Mouse (Mus musculus) forebrain, embryonic 14.5 days (tissue): Measurements from ENCODE around the gene Olfr980. TPM values are rescaled to one million over a fixed set of nuclear protein-coding genes. Genes with fewer than 3 reads are reported as not detected.
"Not testable (repeated sequence)": the region's sequence is repeated elsewhere in the genome, so short reads cannot be mapped to it uniquely, and the experiment has no call there.

Experiments used
- ATAC-seq: fragments of 200-750 bp; cut with Nextera tagmentation; 2 replicates; pipeline ENCODE4 v1.8.0; 2017; ENCODE audit warnings: mild to moderate bottlenecking, moderate library complexity
- DNase-seq: peaks from one replicate; pipeline ENCODE4 v3.0.0-alpha.2; 2015; ENCODE audit warnings: low spot score
- H3K27ac ChIP-seq: fragments of 300-500 bp; sonication (generic); 2 replicates; pipeline ENCODE4 v1.5.1; 2014; ENCODE audit warnings: low read depth, mild to moderate bottlenecking, control low read depth, low read length, moderate library complexity
- H3K27me3 ChIP-seq: fragments of 300-500 bp; sonication (generic); replicated peaks from 2 replicates; pipeline ENCODE4 v1.6.1; 2014; ENCODE audit warnings: low read length, control low read depth, mixed read lengths; ENCODE audit not compliant: control insufficient read depth, insufficient read depth
- H3K36me3 ChIP-seq: fragments of 300-500 bp; sonication (generic); 2 replicates; pipeline ENCODE4 v1.6.1; 2014; ENCODE audit warnings: low read length, control low read depth; ENCODE audit not compliant: control insufficient read depth, insufficient read depth
- H3K4me1 ChIP-seq: fragments of 300-500 bp; sonication (generic); 2 replicates; pipeline ENCODE4 v1.6.1; 2014; ENCODE audit warnings: antibody characterized with exemption, low read length, control low read depth; ENCODE audit not compliant: control insufficient read depth, insufficient read depth
- H3K4me2 ChIP-seq: fragments of 300-500 bp; sonication (generic); 2 replicates; pipeline ENCODE4 v1.6.1; 2014; ENCODE audit warnings: mild to moderate bottlenecking, control low read depth, low read length
- H3K4me3 ChIP-seq: fragments of 300-500 bp; sonication (generic); 2 replicates; pipeline ENCODE4 v1.5.1; 2014; ENCODE audit warnings: low read depth, low read length, control low read depth
- H3K9ac ChIP-seq: fragments of 300-500 bp; sonication (generic); 2 replicates; pipeline ENCODE4 v1.6.1; 2014; ENCODE audit warnings: mild to moderate bottlenecking, low read length, control low read depth, moderate library complexity
- H3K9me3 ChIP-seq: fragments of 300-500 bp; sonication (generic); replicated peaks from 2 replicates; pipeline ENCODE4 v1.6.1; 2016; ENCODE audit warnings: low read length, control low read depth, mixed read lengths; ENCODE audit not compliant: control insufficient read depth
- whole genome bisulfite sequencing: fragments of 180-500 bp; shearing (Covaris S2); extraction: QIAGEN DNeasy Blood & Tissue Kit; methylation state at CpG from one replicate; pipeline ENCODE4 v1.1.7; 2014; 5-methylcytosine and 5-hydroxymethylcytosine counted together
- polyA plus RNA-seq: library from polyadenylated mRNA; unstranded; fragments of >200 nt; fragmentation: Nextera tagmentation; extraction: Ambion mirVana; gene quantifications from 2 replicates; pipeline ENCODE4 v1.2.1, GENCODE M21; 2014

Gene Olfr980
- polyA plus RNA-seq: not detected in 2 replicates

DNA sequence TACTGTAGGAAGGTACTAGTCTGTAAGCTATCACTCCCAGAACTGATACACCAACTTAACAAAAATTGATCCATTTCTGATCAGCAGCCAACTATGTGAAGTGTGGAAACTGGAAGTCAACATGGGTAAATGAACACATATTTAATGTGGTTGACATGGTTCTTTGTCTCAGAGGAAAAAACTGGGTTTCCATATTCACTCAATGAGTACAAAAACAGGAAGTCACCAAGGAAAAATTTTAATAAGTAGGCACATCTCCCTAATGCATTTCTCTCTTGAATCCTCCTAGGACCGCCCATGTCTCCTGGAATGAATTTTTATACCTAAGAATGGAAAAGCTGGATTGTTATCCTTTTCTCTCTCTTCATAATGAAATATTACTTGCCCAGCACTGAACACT is at the start of gene Olfr980:
TSS of gene Olfr980 (minus strand) at position 101 of the 400 bp plus-strand sequence.
- no peak for ATAC-seq
- no peak for DNase-seq
- Histone ChIP-seq H3K9me3 (no peaks in the 10 kb centered on the region), H3K36me3 (no peaks in the 10 kb centered on the region), H3K4me1 (no peaks in the 10 kb centered on the region), H3K27ac (no peak within 1 kb of the TSS), H3K4me3 (no peak within 1 kb of the TSS), H3K27me3 (no peaks in the 10 kb centered on the region), H3K9ac (no peak within 1 kb of the TSS), H3K4me2 (no peak within 1 kb of the TSS)
- WGBS: 86% methylated on average over 1 of the region's 1 CpGs

DNA sequence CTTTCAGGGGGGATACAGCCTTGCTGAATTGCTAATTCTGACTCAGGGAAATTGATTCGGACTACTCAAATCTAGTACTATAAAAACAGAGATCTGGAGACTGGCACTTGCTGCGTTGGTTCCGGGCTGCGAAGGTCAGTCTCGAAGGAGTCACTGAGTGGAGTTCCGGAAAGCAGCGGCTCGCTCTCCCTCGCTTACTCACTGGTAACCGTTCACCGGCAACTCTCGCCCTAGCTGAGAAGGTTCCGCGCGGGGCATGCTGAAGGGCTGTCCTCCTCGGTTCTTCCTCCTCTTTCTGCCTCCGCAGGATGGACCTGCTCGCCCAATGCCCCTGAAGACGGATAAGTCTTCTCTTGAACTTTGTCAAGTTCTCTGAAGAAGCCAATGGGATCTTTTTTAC is 40.8 kb upstream of the Olfr980 start:
- no peak overlapping the region for H3K4me3 ChIP-seq
- no peaks in the 10 kb centered on the region for H3K36me3 ChIP-seq
- H3K27ac ChIP-seq: no peak overlapping the region
- H3K9ac ChIP-seq: no peak overlapping the region
- no peak for ATAC-seq
- DNase-seq: no peak
- no peaks in the 10 kb centered on the region for H3K4me1 ChIP-seq
- no peaks in the 10 kb centered on the region for H3K9me3 ChIP-seq
- no peaks in the 10 kb centered on the region for H3K27me3 ChIP-seq
- no peak overlapping the region for H3K4me2 ChIP-seq
- WGBS: 95% methylated on average over 19 of the region's 19 CpGs

DNA sequence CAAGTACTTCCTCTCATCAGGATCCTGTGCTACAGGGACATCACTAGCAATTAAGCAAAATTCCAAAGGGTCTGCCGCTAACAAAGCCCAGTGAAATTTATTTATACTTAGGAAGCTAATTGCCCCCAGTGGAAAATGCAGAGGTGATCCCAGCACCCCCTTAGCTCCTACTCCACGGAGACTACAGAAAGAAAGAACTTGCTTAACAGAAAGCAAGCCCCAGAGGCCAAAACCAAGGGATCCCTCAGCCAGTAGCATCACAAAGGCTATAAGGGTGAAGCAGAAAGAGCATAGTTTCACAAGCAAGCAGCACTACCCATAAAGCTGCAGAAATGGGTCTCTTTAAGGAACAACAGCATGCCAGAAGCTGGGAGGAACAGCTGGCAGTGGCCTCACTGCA is 11.8 kb upstream of the Olfr980 start, which contains the start of gene Olfr981:
TSS of gene Olfr981 (plus strand) at position 301 of the 400 bp plus-strand sequence.
- Histone ChIP-seq H3K9ac (no peak within 1 kb of the TSS), H3K27me3 (no peaks in the 10 kb centered on the region), H3K36me3 (no peaks in the 10 kb centered on the region), H3K9me3 (no peaks in the 10 kb centered on the region), H3K4me2 (no peak within 1 kb of the TSS), H3K4me1 (no peaks in the 10 kb centered on the region), H3K4me3 (no peak within 1 kb of the TSS), H3K27ac (no peak within 1 kb of the TSS)
- ATAC-seq (no peak), DNase-seq (no peak)
- WGBS: 62% methylated on average over 2 of the region's 2 CpGs

DNA sequence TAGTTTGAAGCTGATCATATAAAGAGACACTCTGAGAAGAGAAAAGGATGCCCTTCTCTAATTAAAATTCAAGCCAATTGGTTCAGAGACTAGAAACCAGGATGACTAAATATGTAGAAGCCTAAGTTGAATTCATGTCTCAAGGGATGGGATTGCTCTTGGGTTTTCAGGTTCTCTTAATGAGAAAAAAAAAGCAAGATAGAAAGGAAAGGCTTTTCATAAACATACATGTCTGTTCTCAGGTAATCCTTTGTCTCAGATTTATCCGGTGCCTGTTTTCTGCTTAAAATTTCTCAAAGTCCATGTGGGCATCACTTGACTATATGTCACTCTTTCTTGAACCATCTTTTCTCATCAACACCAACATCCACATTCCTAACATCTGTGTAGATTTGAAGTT is 6.0 kb downstream of the Olfr980 start, which contains the start of gene Olfr979:
TSS of gene Olfr979 (minus strand) at position 101 of the 400 bp plus-strand sequence.
- no peaks in the 10 kb centered on the region for H3K4me1 ChIP-seq
- 96% methylated on average over 1 of the region's 1 CpGs for WGBS
- ATAC-seq (no peak), DNase-seq (no peak)
- no peaks in the 10 kb centered on the region for H3K27me3 ChIP-seq
- no peak within 1 kb of the TSS for H3K27ac ChIP-seq
- H3K9me3 ChIP-seq: no peaks in the 10 kb centered on the region
- no peak within 1 kb of the TSS for H3K4me3 ChIP-seq
- no peak within 1 kb of the TSS for H3K4me2 ChIP-seq
- H3K36me3 ChIP-seq: no peaks in the 10 kb centered on the region
- H3K9ac ChIP-seq: no peak within 1 kb of the TSS

DNA sequence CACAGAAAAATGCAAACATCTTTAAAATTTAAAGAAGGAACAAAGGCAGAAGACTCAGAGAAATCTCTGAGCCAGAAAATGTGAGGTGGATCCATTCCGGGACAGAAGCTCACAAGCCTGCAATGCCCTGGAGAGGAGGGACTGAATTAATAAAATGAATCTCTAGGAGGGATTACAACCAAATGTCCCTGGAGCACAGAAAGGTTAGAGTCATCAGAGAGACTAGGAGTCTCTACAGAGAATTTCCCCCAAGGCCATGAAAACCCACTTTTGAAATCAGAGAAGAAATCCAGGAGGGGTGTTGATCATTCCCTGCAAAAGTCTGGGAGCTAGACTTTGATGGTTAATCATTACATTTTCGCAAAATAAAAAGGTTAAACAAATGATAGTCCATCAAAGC is 17.6 kb downstream of the Olfr980 start, which contains the start of gene Olfr978:
TSS of gene Olfr978 (plus strand) at position 301 of the 400 bp plus-strand sequence.
- no peaks in the 10 kb centered on the region for H3K36me3 ChIP-seq
- H3K27ac ChIP-seq: no peak within 1 kb of the TSS
- H3K9ac ChIP-seq: no peak within 1 kb of the TSS
- 85% methylated on average over 2 of the region's 2 CpGs for WGBS
- DNase-seq (no peak), ATAC-seq (no peak)
- H3K4me2 ChIP-seq: no peak within 1 kb of the TSS
- no peak within 1 kb of the TSS for H3K4me3 ChIP-seq
- H3K4me1 ChIP-seq: no peaks in the 10 kb centered on the region
- H3K9me3 ChIP-seq: no peaks in the 10 kb centered on the region
- H3K27me3 ChIP-seq: no peaks in the 10 kb centered on the region

DNA sequence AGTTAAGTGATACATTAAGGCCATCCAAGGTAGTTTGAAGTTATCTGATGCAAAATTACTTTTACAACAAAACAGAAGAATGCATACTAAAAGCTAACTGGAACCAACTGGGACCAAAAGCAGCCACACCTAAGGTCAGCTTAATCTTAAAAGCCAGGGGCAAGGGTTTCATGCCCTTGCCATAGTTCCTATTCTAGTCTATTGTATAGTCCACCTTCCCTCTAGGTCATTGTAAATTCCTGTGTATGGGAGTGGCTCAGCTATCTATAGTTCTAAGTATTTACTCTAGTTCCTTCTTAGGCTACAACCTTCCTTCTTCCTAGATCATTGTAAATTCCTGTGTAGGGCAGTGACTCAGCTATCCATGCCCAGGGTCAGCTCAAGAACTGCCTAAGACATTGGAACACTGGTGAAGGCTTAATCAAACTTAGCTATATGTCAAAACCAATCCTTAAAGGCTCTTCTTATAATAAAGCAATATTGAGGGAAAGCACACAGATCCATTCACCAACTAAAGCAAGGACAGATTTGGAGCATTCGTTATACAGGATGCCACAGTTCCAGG is 32.7 kb downstream of the Olfr980 start:
- not testable (repeated sequence) for H3K9ac ChIP-seq, H3K27ac ChIP-seq, H3K4me2 ChIP-seq, DNase-seq, ATAC-seq, H3K4me3 ChIP-seq, H3K4me1 ChIP-seq, H3K9me3 ChIP-seq, H3K27me3 ChIP-seq, H3K36me3 ChIP-seq
- WGBS: 93% methylated on average over 1 of the region's 1 CpGs

DNA sequence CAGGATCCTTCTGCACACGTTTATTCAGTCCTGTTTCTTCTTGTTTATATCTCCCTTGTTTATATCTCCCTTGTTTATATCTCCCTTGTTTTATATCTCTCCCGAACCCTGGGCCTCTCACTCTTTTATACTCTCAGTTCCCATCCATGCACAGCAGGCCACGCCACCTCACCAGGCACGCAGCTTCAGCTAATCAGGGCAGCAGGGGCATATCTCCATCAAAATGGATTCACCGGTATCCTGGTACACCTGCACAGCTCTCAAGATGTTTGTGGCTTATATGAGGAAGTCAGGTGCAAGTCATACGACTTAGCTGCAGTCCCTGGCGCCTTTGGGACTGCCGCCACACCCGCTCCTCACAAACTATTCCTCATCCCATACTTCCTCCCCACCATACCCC is 48.3 kb downstream of the Olfr980 start, which contains the start of gene Olfr976:
TSS of gene Olfr976 (minus strand) at position 101 of the 400 bp plus-strand sequence.
- not testable (repeated sequence) for ATAC-seq, H3K9me3 ChIP-seq
- 85% methylated on average over 6 of the region's 9 CpGs for WGBS

More for the DNA sequence above, 48.3 kb downstream of the Olfr980 start, which contains the start of gene Olfr976:
- not testable (repeated sequence) for H3K4me2 ChIP-seq, H3K4me1 ChIP-seq, DNase-seq, H3K27ac ChIP-seq, H3K36me3 ChIP-seq, H3K27me3 ChIP-seq, H3K9ac ChIP-seq, H3K4me3 ChIP-seq

Other genes with a start within 250 kb of the Olfr980 start
- not detected in 2 replicates for gene Olfr968, start 226.3 kb downstream of the Olfr980 start, polyA plus RNA-seq
- gene Olfr969, start 218.6 kb downstream of the Olfr980 start, polyA plus RNA-seq: not detected in 2 replicates
- not detected in 2 replicates for gene Olfr970, start 200.7 kb downstream of the Olfr980 start, polyA plus RNA-seq
- not detected in 2 replicates for gene Olfr971, start 172.7 kb downstream of the Olfr980 start, polyA plus RNA-seq
- gene Olfr972, start 143.2 kb downstream of the Olfr980 start, polyA plus RNA-seq: not detected in 2 replicates
- gene Olfr229, start 102.2 kb downstream of the Olfr980 start, polyA plus RNA-seq: not detected in 2 replicates
- gene Olfr974, start 72.1 kb downstream of the Olfr980 start, polyA plus RNA-seq: not detected in 2 replicates
- not detected in 2 replicates for gene Olfr975, start 57.5 kb downstream of the Olfr980 start, polyA plus RNA-seq
- not detected in 2 replicates for gene Olfr976, start 48.4 kb downstream of the Olfr980 start, polyA plus RNA-seq
- gene Olfr978, start 17.5 kb downstream of the Olfr980 start, polyA plus RNA-seq: not detected in 2 replicates
- gene Olfr979, start 6.1 kb downstream of the Olfr980 start, polyA plus RNA-seq: not detected in 2 replicates
- gene Olfr981, start 11.9 kb upstream of the Olfr980 start, polyA plus RNA-seq: not detected in 2 replicates
- gene Olfr982, start 64.2 kb upstream of the Olfr980 start, polyA plus RNA-seq: not detected in 2 replicates
- gene Olfr983, start 84.0 kb upstream of the Olfr980 start, polyA plus RNA-seq: not detected in 2 replicates
- not detected in 2 replicates for gene Olfr984, start 104.6 kb upstream of the Olfr980 start, polyA plus RNA-seq
- not detected in 2 replicates for gene Olfr985, start 120.6 kb upstream of the Olfr980 start, polyA plus RNA-seq
- not detected in 2 replicates for gene Tmem225, start 138.5 kb upstream of the Olfr980 start, polyA plus RNA-seq
- not detected in 2 replicates for gene Olfr986, start 171.3 kb upstream of the Olfr980 start, polyA plus RNA-seq
- gene Zfp202, start 182.7 kb upstream of the Olfr980 start, polyA plus RNA-seq: 8.5 and 12.0 TPM in 2 replicates